Mouse (Mus musculus) urinary bladder, postnatal 14 days (tissue): ENCODE measurements at regions not wholly inside any gene's neighbourhood (a gene's known extent, or its start where the extent isn't known, plus 50 kb on each side); places are given as distances from the start of the nearest gene placed in this dataset.

Experiments used
- DNase-seq: peaks from one replicate; pipeline ENCODE4 v3.0.0; 2021; ENCODE audit warnings: low spot score

DNA sequence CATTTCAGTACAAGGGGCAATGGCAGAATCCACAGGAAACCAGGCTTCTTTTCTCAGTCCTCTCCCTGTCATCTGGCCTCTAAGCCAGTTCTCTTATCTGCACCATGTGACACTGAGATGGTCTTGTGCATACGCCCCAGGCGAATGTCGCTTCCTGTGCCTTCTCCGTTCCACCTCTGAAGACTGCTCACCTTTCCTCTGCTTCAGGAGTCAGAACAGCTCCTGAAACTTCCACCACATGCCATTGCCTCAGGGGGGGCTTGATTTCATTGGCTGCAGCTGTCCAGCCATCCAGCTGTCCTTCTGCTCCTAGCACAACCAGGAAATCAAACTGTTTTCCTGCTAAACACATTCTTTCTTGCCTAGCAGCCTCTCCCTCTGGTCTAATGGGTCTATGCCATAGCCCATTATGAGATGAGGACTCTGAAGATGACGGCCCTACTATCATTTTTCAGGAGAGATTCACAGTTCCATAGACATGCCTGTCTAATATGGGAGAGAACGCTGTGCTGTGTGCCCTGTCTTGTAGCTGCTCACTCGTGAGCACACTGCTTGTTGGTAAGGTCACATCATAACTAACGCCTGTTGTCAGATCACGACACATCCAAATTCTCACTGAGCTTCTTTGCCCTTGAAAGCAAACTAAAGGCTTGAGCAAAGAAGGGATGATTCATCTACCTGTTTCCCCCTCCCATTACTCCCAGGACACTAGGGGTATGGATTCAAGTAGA lies 129.9 kb upstream of the Fmo9 start:
- no peak for DNase-seq

DNA sequence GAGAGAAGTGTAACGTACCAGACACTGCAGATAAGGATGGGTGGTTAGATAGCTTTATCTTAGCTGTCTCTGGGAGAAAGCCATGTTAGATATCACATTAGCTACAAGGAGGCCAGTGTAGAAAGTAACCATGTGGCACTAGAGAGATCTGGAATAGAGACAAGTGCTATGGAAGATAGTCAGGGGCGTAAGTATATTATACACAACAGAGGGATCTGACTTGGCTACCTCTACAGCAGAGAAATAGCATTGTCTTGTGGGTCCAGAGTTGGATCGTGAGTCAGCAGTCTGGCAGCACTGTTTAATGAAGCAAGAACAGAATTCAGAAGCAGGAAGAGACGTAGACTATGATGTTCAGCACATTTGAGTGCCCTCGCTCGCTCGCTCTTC lies 130.4 kb upstream of the Fmo9 start:
- no peak for DNase-seq

DNA sequence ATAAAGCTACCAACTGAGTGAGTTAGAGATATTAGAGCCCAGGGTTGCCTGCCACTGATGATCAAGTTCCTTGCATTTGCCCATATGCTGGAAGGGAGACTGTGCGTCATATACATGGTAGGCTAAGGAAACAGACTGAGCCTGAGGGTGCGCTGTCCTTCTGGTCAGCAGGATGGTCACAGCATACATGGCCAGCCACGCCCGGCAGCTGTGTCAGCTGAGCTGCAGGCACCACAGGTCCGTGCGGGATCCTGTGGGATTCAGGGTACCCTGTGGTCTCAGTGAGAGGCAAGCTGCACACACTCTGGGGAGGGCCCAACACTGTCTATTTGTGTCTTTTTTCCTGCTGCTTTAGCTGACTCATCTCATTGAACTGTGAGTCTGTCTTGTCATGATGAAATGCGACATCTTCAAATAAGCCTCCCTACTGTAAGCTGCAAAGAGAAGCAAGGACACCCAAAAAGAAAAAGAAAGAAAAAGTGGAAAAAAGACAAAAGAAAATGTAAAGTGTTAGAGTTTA lies 131.3 kb upstream of the Fmo9 start:
- no peak for DNase-seq

DNA sequence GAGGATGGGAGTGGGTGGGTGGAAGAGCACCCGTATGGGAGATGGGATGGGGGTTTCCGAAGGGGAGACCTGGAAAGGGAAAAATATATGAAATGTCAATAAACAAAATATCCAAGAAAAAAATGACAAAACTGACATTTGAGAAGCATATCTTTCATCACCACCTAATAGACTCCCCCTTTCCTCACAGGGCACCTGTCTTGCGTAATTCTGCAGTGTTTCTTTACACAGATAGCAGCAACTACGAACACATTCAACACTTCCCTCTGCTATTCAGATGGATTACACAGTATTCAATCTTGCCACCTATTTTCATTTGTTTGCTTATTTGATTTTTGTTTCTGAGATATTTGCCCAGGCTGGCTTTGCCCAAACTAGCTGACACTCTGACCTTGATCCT lies 136.3 kb upstream of the Fmo9 start:
- no peak for DNase-seq

DNA sequence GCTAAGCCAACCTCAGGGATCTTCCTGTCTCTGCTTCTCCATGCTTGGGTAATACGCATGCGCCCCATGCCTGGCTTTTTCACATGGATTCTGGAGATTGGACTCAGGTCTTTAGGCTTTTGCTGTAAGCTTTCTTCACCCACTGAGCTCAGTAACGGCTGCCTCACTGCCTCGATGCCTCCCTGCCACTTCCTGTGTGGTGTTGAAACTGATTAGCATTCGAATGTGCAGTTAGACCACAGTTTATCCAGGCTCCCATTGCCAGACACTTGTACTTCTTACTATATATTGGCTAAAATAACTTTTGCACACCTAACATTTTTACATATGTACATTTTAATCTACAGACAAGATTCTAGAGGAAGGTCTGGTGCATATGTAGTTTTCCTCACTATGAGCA lies 137.0 kb upstream of the Fmo9 start:
- DNase-seq: no peak

DNA sequence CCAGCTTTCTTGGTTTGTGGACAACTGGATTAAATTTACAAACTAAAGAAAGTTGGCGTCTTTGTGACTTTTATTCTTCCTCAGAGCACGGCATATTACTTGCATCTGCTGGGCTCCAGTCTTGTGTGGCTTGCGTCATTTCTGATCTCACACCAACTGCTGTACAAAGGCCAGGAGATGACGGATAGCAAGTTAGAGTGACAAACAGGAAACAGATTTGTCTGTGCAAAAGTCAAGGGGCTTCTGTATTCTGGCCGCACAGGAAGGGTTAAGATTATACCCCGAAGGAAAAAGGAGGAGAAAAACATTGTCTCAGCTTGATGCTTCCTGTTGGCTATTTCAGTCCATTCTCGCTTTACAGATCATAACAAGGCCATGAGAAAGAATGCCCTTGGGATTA lies 137.8 kb upstream of the Fmo9 start:
- DNase-seq: no peak

DNA sequence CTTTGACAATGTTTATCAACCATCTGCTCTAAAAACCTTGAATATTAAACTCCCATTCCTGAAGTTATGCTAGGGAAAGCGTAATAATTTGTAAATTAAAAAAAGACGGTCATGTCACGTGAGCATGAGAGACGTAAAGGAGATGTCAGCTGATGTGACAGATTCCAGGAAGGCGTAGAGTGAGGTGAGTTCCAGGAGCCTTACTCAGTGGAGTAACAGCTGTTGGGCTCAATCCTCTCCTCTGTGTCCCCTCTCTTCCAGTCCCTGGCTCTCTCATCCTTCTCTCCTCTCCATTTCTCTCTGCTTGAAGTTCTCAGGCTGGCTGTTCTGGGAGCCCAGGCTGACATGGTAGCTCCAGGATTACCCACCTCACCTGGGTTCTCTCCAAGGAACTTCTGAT lies 138.4 kb upstream of the Fmo9 start:
- DNase-seq: no peak

DNA sequence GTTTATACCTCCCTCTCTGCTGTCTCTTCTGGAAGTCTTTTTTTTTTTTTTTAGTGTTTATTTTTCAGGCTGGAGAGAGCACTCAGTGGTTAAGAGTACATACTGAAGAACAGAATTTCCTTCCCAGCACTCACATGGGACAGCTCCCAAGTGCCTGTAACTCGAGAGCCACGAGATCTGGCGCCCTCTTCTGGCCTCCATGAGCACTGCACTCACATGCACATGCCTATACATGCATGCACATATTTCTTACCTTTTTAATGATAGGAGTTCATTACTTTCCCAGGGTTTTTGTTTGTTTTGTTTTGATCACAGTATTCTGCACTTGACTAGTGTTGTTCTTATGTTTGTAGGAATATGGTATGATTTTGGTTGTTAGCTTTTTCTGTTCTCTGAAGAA lies 139.5 kb upstream of the Fmo9 start:
- no peak for DNase-seq

DNA sequence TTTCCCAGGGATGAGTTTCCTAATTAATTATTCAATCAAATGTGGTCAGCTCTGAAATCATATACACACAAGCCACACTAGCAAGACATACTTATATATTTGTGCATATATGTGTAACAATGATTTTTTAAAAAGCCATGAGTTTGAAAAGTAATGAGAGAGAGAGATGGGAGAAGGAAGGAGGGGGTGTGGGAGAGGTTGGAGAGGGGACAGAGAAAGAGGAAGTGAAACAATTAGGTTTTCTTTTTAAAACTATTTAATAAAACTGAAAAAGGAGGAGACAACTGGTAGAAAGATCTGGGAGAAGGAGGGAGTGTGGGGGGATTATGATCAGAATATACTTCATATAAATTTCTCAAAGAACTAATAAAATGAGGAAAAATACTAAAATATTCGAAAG lies 155.7 kb upstream of the Fmo9 start:
- DNase-seq: no peak

DNA sequence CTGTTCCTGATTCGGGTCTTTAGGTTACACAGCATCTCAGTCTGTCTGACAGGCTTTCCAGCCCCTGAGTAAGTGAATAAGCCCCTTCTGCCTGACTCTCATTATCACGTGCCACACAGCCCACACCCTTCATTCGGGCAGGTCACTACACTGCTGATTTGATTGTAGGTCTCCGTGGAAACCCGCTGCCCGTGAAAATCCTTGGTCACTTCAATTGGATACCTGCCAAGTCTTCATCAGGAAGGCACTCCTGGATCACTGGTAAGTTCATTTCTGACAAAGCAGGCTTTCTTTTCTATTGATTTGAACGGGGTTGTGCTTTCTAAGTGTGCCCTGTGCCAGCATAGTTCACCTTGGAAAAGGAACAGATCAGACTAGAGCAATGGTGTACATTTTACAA lies 158.2 kb upstream of the Fmo9 start:
- DNase-seq: no peak

DNA sequence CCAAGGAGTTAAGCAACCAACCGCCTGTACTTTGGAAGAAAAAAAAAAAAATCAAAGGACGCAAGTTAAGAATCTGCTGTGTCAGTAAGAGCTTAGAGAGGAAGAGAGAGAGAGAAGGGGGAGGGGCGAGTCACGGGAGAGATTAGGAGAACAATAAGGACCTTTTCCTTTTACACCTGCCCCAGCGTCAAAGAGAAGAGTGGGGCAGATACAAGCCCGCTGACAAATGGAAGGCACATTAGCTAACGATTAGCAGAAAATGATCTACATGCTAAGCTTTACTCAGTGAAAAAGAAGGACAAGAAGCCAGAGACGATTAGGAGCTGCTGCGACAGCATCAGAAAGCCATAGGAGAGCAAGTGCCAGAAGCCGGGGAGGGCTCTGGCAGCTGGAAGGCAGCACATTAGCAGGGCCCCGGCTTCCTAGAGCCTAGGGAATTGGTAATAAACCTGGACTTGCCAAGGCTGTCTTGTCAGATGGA lies 157.8 kb upstream of the Fam78b start:
- DNase-seq: no peak

DNA sequence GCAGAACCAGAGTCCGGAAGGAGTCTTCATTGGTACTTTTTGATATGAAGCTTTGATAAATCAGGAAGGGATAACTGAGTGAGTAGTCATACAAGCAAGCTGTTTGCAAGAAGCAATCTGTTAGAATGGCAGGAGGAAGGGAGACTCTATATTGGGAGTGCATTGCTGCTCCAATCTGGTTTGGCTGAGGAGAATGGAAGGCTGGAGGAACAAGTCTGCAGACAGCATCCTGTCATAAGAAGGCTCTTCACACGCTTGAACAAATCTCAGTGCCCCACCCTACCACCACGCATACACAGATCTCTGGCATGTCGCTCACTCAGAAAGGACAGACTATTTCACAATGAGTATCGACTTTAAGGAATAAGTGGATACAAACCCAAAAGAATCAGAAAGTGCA lies 154.7 kb upstream of the Fam78b start:
- no peak for DNase-seq

DNA sequence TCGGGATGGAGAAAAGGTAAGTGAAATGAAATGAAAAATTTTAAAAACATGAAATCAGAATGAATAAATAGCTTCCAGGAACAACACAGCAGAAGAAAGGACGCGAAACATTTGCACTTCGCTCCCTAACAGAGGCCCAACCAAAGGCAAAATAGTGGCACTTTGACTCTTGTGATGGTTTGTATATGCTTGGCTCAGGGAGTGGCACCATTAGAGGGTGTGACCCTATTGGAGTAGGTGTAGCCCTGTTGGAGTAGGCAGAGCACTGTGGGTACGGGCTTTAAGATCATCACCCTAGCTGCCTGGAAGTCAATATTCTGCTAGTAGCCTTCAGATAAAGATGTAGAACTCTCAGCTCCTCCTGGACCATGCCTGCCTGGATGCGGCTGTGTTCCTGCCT lies 154.0 kb upstream of the Fam78b start:
- no peak for DNase-seq

DNA sequence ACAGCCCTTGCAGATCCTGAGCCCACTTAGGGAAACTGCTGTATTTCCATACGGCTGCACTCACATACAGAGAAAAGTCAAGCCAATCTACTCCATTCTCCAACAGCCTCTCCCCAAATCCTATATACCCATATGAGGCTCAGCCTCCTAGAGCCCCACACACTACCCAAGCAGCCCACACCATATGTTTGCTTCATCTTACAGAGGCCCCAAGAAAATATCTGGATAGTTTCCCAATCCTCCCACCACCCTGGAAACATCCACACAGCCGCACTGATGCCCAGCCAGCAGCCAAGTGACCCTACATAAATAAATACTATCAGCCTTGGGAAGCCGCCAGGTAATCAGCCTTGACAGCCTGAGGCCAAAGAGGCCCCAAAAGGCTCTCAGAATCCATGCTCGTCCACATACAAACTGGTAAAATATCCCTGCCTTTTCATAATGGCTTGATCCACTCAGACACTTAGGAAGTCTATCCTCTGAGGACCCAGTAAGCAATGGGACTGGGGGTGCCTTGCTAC lies 153.1 kb upstream of the Fam78b start:
- DNase-seq: no peak

DNA sequence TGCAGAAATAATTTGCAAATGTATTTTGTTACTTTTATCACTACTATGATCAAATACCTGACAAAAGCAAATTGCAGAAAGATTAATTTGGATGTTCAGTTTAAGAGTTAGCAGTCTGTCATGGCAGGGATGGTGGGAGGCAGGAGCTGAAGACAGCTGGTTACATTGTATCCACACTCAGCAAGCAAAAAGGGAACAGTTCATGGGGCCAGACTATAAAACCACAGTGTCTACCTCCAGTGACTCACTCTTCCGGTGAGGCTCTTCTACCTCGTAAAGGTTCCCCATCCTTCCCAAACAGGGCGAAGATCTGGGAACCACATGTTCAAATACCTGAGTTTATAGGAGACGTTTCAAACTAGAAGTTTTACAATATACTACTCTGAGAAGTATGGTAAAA lies 145.2 kb upstream of the Fam78b start:
- no peak for DNase-seq

DNA sequence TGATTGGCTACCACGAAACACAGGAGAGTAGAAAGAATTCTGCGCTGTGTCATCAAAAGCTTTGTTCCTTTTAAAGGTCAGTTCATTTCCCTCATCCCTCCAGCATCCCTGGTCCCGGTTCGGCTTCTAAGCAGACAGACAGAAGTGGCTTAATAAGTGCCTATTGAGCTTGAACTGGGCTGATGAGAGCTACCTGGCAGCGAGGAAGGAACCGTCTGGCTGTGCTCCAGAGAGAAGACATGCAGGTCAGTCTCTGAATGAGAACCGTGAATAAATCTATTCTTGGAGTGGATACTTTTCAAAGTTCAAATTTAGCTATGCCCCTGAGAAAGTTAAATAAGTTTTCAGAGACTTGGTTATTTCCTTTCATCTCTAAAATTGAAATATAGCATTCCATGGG lies 135.0 kb upstream of the Fam78b start:
- DNase-seq: no peak

DNA sequence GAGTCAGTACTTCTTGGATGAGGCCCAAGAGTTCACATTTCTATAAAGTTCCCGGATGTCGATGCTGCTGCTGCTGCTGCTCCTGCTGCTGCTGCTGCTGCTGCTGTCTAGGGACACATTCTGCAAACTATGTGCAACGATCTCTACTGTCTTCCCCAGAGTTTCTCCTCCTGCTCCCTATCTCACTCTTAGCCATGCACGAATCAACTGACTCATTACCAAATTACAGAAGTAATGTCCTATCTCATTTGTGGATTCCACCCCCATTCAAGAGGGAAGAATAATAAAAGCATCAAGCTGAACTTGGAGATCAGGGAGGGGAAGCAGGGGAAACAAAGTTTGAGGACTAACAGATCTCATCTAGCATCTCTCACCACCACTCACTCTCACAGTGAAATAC lies 130.0 kb upstream of the Fam78b start:
- no peak for DNase-seq

DNA sequence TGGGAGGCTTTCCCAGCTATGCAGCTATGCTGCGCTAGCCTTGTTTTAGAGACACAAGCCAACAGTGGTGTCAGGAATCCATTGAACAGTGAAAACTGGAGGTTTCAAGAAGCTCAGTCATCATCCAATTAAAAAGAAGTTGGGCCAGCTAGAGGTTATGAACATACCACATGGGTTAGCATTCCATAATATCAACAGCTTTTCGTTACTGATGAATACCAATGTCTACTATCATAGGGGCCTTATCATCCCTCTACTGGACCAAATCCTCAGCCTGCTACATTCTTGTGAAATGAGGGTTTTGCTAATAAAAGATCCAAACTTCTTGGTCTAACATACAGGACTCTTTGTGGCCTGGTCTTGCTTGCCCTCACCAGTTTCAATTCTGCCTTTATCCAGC lies 124.8 kb upstream of the Fam78b start:
- no peak for DNase-seq

DNA sequence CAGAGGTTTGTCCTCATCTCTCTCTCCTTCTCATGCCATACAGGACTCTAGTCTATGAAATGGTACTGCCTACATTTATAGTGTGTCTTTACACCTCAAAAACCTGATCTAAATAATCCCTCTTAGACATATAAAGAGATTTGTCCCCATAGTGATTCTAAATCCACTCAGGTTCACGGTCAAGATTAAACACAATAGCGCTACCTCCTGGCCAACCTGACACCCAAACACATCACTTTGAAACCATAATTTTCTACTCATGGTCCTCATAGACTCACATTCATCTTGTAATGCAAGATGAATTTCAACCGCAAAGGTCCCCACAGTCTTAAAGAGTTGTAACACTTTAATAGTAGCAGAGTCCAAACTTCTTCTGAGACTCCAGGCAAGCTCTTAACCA lies 118.0 kb upstream of the Fam78b start:
- no peak for DNase-seq

DNA sequence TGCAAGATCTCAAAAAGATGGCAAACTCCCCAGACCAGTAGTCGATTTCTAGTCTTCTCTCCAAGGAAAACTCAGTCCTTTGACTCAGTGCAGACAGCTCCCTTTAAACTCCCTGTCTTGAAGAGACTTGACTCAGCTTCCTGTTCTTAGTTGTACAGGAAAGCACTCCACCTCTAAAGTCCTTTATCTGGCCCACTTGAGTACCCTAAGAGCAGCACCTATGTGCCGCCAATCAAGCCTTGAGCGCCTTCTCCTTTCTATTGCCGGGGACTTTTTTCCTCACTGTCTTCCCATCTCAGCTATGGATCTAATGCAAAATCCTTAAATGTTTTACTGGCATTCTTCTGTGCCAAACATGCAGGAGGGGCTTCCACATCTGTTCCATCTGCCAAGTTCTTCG lies 105.3 kb upstream of the Fam78b start:
- no peak for DNase-seq

DNA sequence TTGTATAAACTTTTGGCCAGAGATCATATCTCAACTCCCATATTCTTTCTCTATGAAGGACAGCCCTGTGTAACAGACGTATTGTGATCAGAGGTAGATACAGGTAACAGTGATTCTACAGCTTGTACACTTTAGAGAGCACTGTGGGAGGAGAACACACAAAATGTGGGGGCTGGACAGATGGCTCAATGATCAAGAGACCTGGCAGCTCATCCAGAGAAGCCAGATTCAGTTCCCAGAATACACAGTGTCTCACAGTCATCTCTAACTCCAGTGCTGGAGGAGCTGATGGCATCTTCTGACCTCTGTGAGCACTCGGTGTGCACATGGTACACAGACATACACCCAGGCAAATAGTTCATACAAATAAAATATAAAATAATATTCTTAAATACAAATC lies 102.5 kb upstream of the Fam78b start:
- DNase-seq: no peak

DNA sequence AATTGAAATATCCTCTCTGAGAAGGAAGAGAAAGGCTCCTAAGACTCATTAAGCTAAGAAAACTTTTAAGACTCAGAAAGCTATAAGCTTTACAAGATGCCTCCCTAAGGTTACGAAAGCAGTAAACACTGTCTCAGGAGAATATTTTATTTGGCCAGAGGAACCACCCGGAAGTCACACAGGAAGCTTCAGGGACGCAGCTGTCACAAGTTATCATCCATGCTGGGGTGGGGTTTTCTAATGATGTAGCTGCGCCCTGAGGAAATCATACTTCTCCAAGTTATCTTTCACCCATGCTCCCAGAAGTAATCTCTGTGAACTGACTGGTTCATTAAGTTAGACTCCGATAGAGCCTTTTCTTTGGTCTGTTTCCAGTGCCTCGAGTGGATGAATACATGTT lies 102.0 kb upstream of the Fam78b start:
- DNase-seq: no peak

DNA sequence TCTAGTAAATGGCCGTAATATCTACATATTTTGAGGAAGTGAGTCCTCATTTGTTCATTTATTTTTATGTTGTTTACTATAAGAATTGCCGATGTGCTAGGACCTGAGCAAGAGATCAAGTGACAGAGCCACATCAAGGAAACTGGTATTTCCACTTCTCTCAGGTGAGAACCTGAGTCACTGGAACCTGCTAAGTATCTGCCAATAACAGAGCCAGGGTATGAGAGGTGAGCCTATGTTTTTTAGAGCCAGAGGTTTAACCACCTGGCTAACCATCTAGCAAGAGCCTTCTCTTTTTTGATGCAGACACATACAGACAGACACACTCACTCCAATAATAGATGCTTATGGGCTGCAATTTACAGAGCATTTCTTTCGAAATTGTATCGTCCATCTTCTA lies 101.2 kb upstream of the Fam78b start:
- no peak for DNase-seq
